Mouse (Mus musculus): ENCODE measurements around the gene Smox. TPM values are rescaled to one million over a fixed set of nuclear protein-coding genes. Genes with fewer than 3 reads are reported as not detected.

Gene Smox
- 67.9 and 74.4 TPM in 2 replicates for polyA plus RNA-seq (2012; rRNA removed)

GRCm38 (mm10) chr2:131491196-131491595 is at the start of gene Smox:
Smox (plus strand) TSS chr2:131491496.

DNA sequence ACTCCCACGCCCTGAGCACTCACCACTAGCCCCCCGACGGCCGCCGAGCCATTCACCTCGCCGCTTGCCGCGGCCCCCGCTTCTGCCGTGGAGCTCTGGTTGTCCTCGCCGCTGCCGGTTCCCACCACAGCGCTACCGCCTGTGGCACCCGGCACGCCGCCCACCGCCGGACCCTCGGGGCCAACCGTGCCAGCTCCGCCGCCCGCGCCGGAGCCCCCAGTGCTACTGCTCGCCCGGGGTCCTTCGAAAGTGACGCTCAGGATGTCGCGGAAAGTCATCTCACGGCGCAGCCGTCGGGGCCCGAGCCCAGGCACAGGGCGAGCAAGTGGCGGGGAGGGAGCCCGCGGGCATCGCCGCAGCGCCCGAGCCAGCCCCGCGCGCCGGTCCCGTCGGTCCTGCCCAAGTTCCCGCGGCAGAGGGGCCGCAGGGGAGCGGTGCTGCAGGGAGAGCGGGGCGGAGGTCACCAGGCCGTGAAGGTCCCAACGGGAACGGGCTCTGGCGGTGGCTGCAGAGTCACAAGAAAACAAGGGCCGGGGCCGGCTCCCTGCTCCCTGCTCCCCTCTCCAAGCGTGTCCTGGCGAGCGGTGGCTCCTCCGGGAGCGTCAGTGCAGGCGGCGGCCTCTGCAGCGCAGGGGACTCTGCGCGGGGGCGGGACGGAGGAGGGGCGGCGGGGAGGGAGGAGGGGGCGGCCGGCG is 70.7 kb downstream of the Smox start, which contains the start of gene Adra1d:
Gene Adra1d, minus strand, starts transcription at position 393 of the 695 bp plus-strand sequence.

Other genes starting within 250 kb of the Smox start
- gene Pank2, start 229.0 kb upstream of the Smox start, polyA plus RNA-seq (2012; rRNA removed): 15.1 and 17.9 TPM in 2 replicates
- gene Rnf24, start 138.6 kb upstream of the Smox start, polyA plus RNA-seq (2012; rRNA removed): 0.50 and 0.60 TPM in 2 replicates
- 0.43 and 0.48 TPM in 2 replicates for gene Adra1d, start 70.8 kb downstream of the Smox start, polyA plus RNA-seq (2012; rRNA removed)

Data from liver, embryonic 14 days (tissue).